Mouse (Mus musculus): ENCODE results near the gene Dctn1.

The Dctn1 gene

GRCm38 (mm10) chr6:83237123-83237522 lies 71.4 kb downstream of the Dctn1 start:
- DNase-seq: peak; percentile 10

GRCm38 (mm10) chr6:83244422-83245061 lies 78.8 kb downstream of the Dctn1 start:
- no peak for DNase-seq

- peak; percentile 80 for DNase-seq
Observed at GRCm38 (mm10) chr6:83245134-83245533, 79.4 kb downstream of the Dctn1 start.

- no peak for DNase-seq
Observed at GRCm38 (mm10) chr6:83245997-83246396, 80.3 kb downstream of the Dctn1 start.

GRCm38 (mm10) chr6:83246750-83247149 lies 81.0 kb downstream of the Dctn1 start:
- no peak for DNase-seq

GRCm38 (mm10) chr6:83247153-83247552 lies 81.4 kb downstream of the Dctn1 start:
- DNase-seq: no peak

Data from kidney, postnatal 14 days (tissue).